Mouse (Mus musculus) gastrocnemius, adult 2 months (tissue): ENCODE data around the gene Wfikkn2. TPM values are rescaled to one million over a fixed set of nuclear protein-coding genes. Genes with fewer than 3 reads are reported as not detected.
A peak's percentile ranks its signal among the peaks of the same experiment; 100 is the strongest.

Source experiments
- DNase-seq: peaks from one replicate; pipeline ENCODE4 v3.0.0; 2022
- H3K27ac ChIP-seq: fragments of 200-600 bp; 2 replicates; pipeline ENCODE4 v1.8.1; 2022; ENCODE audit warnings: mild to moderate bottlenecking
- H3K4me3 ChIP-seq: fragments of 200-600 bp; 2 replicates; pipeline ENCODE4 v1.8.1; 2022; ENCODE audit warnings: mild to moderate bottlenecking, moderate library complexity
- CTCF ChIP-seq: fragments of 200-600 bp; IDR thresholded peaks from 2 replicates; pipeline ENCODE4 v1.8.1; 2022; ENCODE audit warnings: antibody characterized with exemption, mild to moderate bottlenecking, moderate library complexity
- intact Hi-C: fragments of 180-260 bp; cut with DNase I; formaldehyde crosslinking; loops from one replicate; pipeline ENCODE4 v1.15.1; 2025
- total RNA-seq, 2 experiments: library from RNA; stranded (reverse); gene quantifications; 2 replicates each; pipeline ENCODE4 v1.2.3; 2021

Wfikkn2 gene
- total RNA-seq, 2 experiments from 2014 or later: 6.9 to 8.3 TPM

DNA sequence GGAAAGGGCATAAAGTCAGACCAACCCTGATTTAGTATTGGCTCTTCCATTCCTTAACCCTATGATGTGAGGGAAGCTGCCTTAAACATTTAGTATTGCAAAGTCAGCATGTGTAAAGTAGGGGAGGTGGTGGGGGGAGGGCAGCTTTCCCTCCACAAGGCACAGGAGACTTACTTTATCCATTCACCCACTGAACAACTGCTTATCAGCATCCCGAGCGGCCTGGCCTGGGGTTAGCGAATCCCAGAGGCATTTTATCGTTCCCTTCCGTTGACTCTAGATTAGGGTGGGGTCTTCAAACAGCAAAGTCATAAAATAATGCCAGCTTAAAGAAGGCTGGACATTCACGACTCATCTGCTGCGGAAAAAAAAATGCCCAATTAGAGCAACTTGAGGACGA lies 15.6 kb downstream of the Wfikkn2 start:
- no peak for TF ChIP-seq CTCF
- Histone ChIP-seq H3K4me3 (no peak overlapping the region), H3K27ac (peak overlapping the region; percentile 96)
- intact Hi-C loops: no loop called here
- no peak for DNase-seq

DNA sequence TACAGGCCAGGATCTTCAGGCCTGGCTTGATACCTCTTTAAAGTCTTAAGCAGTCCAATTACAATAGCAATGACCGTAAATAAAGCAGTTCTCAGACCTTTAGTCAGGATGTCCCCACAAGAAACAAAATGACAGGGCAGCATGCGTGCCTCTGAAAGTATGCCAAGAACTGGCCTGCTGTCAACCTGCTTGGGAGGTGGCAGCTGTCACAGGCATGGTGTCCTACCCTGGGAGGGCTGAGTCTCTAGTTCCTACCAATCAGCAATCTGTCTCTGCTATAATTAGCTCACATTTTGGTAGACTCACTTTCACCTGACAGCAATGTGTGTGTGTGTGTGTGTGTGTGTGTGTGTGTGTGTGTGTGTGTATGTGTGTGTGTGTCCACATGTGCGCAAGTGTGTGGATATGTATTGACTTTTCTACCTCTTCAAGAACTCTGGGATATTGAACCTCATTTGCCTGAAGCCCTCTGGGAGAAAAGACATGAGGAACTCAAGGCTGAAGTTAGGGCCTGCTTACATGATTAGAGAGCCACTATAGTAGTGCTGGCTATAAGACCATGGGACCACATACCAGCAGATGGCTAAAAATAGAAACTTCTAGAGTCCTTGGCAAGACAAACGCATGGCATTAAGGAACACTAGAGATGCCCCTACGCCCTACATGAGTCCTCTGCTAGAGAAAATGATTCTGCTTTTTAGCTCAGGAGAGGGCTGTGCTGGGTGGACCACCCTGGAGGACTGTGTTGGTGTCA lies 16.4 kb downstream of the Wfikkn2 start:
- TF ChIP-seq CTCF: no peak
- intact Hi-C loops: loop anchor here (1.0 kb wide), 1 partner anchor 95 kb away; no protein-coding TSS in a partner anchor
- DNase-seq: peak; percentile 91
- Histone ChIP-seq H3K4me3 (no peak overlapping the region), H3K27ac (peak overlapping the region; percentile 96)

DNA sequence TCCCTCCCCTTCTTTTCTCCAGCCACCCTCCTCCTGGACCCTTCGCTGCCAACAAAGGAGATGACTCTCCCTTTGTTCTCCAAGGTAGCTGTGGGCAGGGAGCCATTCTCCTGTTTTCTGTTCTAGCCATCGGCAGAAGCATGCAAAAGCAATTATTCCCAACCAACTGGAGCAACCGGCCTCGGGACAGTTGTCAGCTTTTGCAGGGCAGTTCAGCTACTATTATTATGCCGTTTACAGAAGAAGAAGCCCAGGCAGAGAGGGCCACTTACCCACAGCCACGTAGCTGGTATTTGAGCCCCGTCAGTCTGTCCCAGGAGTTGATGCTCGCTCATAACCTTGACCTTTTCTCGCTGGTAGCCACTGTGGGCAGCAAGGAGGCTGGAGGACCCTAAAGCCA lies 17.4 kb downstream of the Wfikkn2 start:
- Histone ChIP-seq H3K27ac (peak overlapping the region; percentile 96), H3K4me3 (no peak overlapping the region)
- DNase-seq: peak; percentile 33
- no peak for TF ChIP-seq CTCF
- intact Hi-C loops: no loop called here

DNA sequence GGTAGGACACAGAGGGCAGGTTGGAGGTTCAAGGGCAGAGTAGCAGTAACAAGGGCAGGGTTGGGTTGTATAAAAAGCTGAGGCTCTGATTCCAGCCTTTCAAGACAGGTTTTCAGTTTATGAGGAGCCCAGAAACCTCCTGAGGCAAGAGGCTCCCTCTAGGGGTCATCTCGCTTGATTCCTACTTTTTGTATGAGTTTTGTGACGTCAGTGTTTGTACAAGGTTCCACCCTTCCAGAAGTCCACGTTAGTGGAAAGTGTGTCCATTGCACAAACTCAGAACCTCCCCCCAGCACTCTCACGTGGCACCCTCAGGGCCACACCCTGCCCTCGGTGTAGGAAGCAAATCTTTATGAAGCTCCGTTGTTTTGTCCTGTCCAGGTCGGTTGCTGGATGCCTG lies 19.8 kb downstream of the Wfikkn2 start:
- TF ChIP-seq CTCF: peak; percentile 71
- peak overlapping the region; percentile 41 for H3K4me3 ChIP-seq
- peak overlapping the region; percentile 72 for H3K27ac ChIP-seq
- intact Hi-C loops: no loop called here
- no peak for DNase-seq

DNA sequence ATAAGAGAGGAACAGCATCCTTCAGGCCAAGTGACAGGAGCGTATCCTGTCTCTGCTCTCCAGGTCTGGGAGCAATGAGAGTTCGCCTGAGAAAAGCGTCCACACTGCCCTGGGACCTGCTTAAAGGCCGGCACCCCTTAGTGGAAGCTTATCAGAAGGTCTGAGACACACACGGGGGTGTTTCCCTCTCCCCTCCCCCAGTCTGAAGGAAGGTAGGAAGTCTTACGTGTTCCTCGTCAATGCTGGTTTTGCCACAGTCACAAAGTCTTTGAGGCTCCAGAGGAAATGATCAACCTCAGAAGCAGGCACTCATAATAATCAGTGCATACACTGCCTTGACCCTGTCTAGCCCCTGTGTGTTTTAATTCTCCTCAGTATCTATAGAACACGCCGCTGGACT lies 22.3 kb downstream of the Wfikkn2 start:
- Histone ChIP-seq H3K27ac (no peak overlapping the region), H3K4me3 (no peak overlapping the region)
- no peak for TF ChIP-seq CTCF
- no peak for DNase-seq
- intact Hi-C loops: no loop called here

DNA sequence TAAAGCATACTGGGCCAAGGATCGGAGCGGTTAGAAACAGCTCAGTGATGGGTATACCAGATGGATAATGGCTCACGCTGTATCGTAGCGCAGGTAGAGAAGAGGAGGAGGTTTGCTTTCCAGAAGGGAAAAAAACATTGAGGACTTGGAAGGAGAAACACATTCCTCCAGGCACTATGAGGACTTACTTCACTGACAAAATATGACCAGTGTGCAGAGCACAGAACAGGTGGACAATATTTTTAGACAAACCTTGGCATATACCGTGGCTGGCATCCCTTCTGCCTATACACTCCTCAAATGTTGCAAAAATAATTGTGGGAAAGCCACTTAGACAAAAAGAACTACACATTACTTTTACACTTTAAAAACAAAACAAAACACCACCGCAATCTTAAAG lies 24.5 kb downstream of the Wfikkn2 start:
- Histone ChIP-seq H3K27ac (peak overlapping the region; percentile 84), H3K4me3 (no peak overlapping the region)
- DNase-seq: peak; percentile 32
- intact Hi-C loops: no loop called here
- TF ChIP-seq CTCF: no peak

DNA sequence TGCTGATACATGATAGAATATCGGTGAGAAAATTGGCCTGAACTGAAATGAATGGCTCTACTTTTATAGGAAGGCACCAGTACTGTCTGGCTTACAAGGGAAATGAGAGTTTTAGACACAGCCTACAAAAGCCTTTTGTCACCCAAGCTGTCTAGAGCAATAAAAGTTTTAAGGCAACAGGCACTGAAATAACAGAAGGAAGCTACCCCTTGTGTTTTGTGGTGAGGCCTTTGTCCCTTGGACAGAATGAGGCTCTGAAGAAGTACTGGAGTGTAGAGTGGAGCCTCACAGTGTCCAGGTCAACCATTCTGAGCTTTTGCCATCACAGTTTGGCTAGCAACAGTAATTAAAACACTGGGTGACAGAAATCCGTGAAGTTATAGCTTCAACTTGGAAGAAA lies 29.6 kb downstream of the Wfikkn2 start:
- no peak for TF ChIP-seq CTCF
- no peak overlapping the region for H3K4me3 ChIP-seq
- intact Hi-C loops: no loop called here
- peak overlapping the region; percentile 63 for H3K27ac ChIP-seq
- DNase-seq: peak; percentile 19

DNA sequence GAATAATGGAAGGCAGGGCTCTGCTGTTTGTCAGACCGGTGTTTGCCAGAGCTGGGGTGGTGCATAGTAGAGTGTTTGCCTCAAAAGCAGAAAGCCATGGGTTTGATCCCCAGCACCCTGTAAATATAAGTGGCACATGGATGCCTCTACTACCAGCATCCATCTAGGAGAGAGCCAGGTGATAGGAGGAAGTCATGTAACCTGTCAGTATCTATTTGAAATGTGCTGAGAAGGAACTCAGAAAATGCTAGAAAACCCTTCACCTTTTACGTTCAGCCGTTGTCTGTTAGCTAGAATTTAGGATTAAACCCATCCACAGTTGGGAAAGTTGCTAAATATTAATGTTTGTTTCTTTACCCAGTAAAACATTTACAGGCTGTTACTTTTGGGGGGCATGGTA lies 30.2 kb downstream of the Wfikkn2 start:
- TF ChIP-seq CTCF: no peak
- H3K4me3 ChIP-seq: no peak overlapping the region
- H3K27ac ChIP-seq: peak overlapping the region; percentile 32; the same call in 1 of the 2 replicates
- intact Hi-C loops: no loop called here
- no peak for DNase-seq

DNA sequence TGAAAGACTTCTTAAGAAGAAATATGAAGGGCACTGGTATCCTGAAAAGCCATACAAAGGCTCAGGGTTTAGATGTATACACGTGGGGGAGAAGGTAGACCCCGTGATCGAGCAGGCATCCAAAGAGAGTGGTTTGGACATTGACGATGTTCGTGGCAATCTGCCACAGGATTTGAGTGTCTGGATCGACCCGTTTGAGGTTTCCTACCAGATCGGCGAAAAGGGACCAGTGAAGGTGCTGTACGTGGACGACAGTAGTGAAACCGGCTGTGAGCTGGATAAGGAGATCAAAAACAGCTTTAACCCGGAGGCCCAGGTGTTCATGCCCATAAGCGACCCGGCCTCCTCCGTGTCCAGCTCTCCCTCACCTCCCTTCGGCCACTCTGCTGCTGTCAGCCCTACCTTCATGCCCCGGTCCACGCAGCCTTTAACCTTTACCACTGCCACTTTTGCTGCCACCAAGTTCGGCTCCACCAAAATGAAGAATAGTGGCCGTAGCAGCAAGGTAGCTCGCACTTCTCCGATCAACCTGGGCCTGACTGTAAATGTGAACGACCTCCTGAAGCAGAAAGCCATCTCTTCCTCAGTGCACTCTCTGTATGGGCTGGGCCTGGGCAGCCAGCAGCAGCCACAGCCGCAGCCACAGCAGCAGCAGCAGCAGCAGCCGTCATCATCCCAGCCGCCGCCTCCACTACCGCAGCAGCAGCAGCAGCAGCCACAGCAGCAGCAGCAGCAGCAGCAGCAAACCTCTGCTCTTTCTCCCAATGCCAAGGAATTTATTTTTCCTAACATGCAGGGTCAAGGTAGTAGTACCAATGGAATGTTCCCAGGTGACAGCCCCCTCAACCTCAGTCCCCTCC lies 31.8 kb downstream of the Wfikkn2 start:
- Histone ChIP-seq H3K27ac (peak overlapping the region; percentile 99), H3K4me3 (peak overlapping the region; percentile 79)
- no peak for TF ChIP-seq CTCF
- intact Hi-C loops: no loop called here
- DNase-seq: peak; percentile 70

DNA sequence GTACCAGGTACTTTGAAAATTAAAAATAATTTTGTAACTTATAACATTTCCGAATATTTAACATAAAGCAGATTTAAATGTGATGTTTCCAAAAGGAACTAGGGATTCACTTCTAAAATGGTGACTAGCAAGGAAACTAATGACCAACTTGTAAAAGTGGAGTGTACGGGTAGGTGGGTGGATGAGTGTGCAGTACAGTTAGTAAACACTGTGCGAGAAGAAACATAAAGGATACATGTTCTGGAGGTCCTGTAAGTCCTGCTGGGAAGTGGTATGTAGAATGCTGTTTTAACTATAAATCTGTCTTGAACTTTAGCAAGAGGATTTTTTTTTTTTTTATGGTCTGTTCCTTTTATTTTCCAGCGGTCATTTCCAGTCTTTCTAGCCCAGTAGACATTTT lies 32.8 kb downstream of the Wfikkn2 start:
- Histone ChIP-seq H3K27ac (peak overlapping the region; percentile 99), H3K4me3 (peak overlapping the region; percentile 79)
- intact Hi-C loops: no loop called here
- no peak for DNase-seq
- no peak for TF ChIP-seq CTCF

DNA sequence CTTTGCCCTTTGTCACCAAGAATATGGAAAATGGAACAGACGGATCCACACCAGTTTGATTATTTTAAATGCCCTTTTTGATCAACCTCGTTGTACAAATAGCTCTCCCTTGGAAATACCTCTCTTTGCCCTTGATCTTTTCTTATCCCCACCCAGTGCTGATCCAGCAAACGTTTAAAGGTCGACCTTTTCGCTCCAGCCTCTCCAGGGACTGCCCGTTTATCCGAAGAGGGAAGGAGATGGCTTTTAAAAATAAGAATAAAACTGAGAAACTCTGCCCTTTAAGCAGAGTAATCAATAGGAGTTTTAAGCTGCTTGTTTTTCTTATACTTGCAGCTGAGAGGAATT lies 33.3 kb downstream of the Wfikkn2 start:
- DNase-seq: peak; percentile 28
- no peak for TF ChIP-seq CTCF
- Histone ChIP-seq H3K4me3 (peak overlapping the region; percentile 79), H3K27ac (peak overlapping the region; percentile 99)
- intact Hi-C loops: no loop called here

DNA sequence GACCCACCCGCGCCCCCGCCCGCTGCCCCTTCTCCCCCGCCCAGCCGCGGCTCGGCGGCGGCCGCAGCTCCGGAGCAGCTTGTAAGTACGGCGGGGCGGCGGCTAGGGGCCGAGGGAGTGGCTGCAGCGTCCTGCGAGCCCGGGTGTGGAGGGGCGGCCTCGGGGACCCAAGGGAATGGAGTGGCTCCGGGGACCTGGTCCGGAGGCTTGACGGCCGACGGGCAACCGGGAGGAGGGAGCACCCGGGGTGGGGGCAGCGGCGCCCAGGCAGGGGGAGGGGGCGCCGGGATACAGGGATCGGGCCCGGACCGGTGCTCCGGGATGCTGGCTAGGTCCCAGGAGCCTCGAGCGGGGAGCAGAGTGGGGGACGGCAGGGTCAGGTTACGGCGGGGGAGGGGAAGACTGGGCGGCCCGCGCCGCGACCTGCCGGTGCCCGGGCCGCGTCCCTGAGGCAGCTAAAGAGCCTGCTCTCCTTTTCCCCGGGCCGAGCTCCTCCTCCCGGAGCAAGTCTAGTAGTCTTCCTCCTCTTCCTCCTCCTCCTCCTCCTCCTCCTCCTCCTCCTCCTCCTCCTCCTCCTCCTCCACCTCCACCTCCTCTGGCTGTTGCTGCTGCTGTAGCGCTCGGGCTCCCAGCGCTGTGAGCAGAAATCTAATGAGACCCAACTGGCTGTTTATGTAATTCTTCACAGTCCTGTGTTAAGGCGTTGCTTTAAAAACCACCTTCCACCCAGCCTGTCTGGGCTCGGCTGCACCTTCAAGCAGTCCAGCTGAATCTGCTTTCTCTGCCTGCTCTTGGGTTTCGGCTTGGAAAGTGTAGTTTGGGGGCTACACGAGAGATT lies 33.9 kb downstream of the Wfikkn2 start:
- peak overlapping the region; percentile 79 for H3K4me3 ChIP-seq
- peak; percentile 95 for DNase-seq
- no peak for TF ChIP-seq CTCF
- intact Hi-C loops: loop anchor here (1.0 kb wide), 1 partner anchor 74 kb away; no protein-coding TSS in a partner anchor
- H3K27ac ChIP-seq: peak overlapping the region; percentile 99

DNA sequence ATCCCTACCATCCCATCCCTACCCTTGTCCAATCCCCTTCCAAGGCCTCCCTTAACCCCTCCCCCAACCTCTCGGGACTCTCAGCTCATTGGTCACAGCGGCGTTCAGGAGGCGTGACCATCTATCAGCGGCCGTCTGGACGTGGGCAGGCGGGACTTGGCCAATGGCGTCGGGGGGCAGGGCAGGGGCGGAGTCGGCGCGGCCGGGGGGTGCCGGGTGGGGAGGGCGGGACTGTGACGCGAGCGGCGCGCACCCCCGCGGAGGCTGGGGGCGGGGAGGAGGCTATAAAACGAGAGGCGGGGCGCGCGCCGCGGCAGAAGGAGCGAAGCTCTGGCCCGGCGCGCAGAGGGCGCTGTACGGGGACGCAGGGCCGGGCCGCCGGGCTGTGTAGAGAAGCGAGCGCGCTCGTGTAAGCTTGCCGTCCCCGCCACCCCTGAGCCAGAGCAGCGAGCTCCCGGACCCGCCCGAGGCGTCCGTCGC lies 34.6 kb downstream of the Wfikkn2 start, which contains the start of gene Tob1:
Gene Tob1 (plus strand): TSS at position 331 of the 480 bp plus-strand sequence.
- DNase-seq: peak; percentile 99
- TF ChIP-seq CTCF: peak; percentile 15; the same call in 1 of the 2 replicates
- H3K27ac ChIP-seq: peak within 1 kb of the TSS; percentile 100
- intact Hi-C loops: loop anchor here (1.0 kb wide), 1 partner anchor 73 kb away; no protein-coding TSS in a partner anchor
- peak within 1 kb of the TSS; percentile 87 for H3K4me3 ChIP-seq
